Comparison of ENCODE assay signal across 15 mouse cellular contexts in genomic region chr4:83353949-83354348, GRCm38 (mm10). TPM values are rescaled to one million over a fixed set of nuclear protein-coding genes. Genes with fewer than 3 reads are reported as not detected.
A peak's percentile ranks its signal among the peaks of the same experiment; 100 is the strongest.
DNase-seq lines count a peak whose midpoint lies in the region; ATAC-seq and TF ChIP-seq lines count a peak whose summit lies in the region.
"Had no signal": no experiment of that assay in that cellular context is flagged by ENCODE, and none has a peak within 500 bp of the region (broad histone marks: within the 10 kb centered on the region; RNA-seq: fewer than 3 reads in every experiment).

No protein-coding gene starts in this region.

- no peaks in the 10 kb centered on the region for H3K9me3 ChIP-seq in heart, embryonic 15.5 days (replicated peaks)
- no peaks in the 10 kb centered on the region for H3K9me3 ChIP-seq in hindbrain, postnatal 0 days (ENCODE audit: low read length)
- H3K9me3 ChIP-seq: hindbrain, embryonic 13.5 days had no signal

- H3K4me3 ChIP-seq in heart, embryonic 15.5 days = no peak overlapping the region
- H3K4me3 ChIP-seq in myocyte = no peak overlapping the region
- no peak overlapping the region for H3K4me3 ChIP-seq in hindbrain, postnatal 0 days (ENCODE audit: low read length)
- H3K4me3 ChIP-seq: hindbrain, embryonic 13.5 days had no signal

- peak overlapping the region; percentile 1; the same call in 1 of the 2 replicates for H3K4me2 ChIP-seq in heart, embryonic 15.5 days
- no peak overlapping the region for H3K4me2 ChIP-seq in myocyte (ENCODE audit: low read depth)
- no peak overlapping the region for H3K4me2 ChIP-seq in hindbrain, postnatal 0 days (ENCODE audit: low read depth, low read length)
- H3K4me2 ChIP-seq: hindbrain, embryonic 13.5 days had no signal

- peaks cover 6% of the 10 kb centered on the region; the same call in 1 of the 2 replicates for H3K27me3 ChIP-seq in heart, embryonic 15.5 days
- H3K27me3 ChIP-seq in myocyte (ENCODE audit: control insufficient read depth, insufficient read depth, insufficient read length) = no peaks in the 10 kb centered on the region
- no peaks in the 10 kb centered on the region for H3K27me3 ChIP-seq in hindbrain, postnatal 0 days (ENCODE audit: insufficient read depth, low read length)
- H3K27me3 ChIP-seq: hindbrain, embryonic 13.5 days had no signal

- H3ac ChIP-seq in myocyte (ENCODE audit: control insufficient read depth, insufficient read length) = no peak overlapping the region

- TF ChIP-seq POLR2A in myocyte (IDR thresholded peaks at IDR 0.05; ENCODE audit: insufficient read length, low read depth) = no peak

- no peak overlapping the region for H3K27ac ChIP-seq in heart, embryonic 15.5 days
- H3K27ac ChIP-seq in hindbrain, postnatal 0 days = no peak overlapping the region
- H3K27ac ChIP-seq: hindbrain, embryonic 13.5 days had no signal

- no peak for TF ChIP-seq CTCF in hindbrain, postnatal 0 days (IDR thresholded peaks at IDR 0.05; ENCODE audit: low read depth)

- H3K36me3 ChIP-seq in heart, embryonic 15.5 days = no peaks in the 10 kb centered on the region
- no peaks in the 10 kb centered on the region for H3K36me3 ChIP-seq in myocyte (ENCODE audit: control insufficient read depth, insufficient read depth)
- H3K36me3 ChIP-seq in hindbrain, postnatal 0 days (ENCODE audit: insufficient read depth, low read length) = no peaks in the 10 kb centered on the region
- H3K36me3 ChIP-seq: hindbrain, embryonic 13.5 days had no signal

- DNase-seq in thymus, postnatal 0 days (ENCODE audit: low spot score) = peak; percentile 3
- no peak for DNase-seq in thymus, postnatal 10 days (ENCODE audit: low spot score in 2 of 2)
- DNase-seq in ZHBTc4 (ENCODE audit: low read depth, low spot score) = peak; percentile 47
- DNase-seq in hindbrain, postnatal 0 days (ENCODE audit: low spot score) = no peak
- DNase-seq in left cerebral cortex, adult 9 months (ENCODE audit: low spot score in 2 of 2) = no peak
- no peak for DNase-seq in kidney, postnatal 14 days
- DNase-seq: cerebellum, adult 11 months; embryo, embryonic 11 days; forebrain, postnatal 0 days; gastrocnemius, postnatal 10 days; layer of hippocampus, adult 9-11 months; thymus, adult 2 months had no signal

- no peak overlapping the region for H3K9ac ChIP-seq in heart, embryonic 15.5 days
- H3K9ac ChIP-seq in hindbrain, postnatal 0 days (replicated peaks; ENCODE audit: low read length) = no peak overlapping the region
- H3K9ac ChIP-seq: forebrain, postnatal 0 days; hindbrain, embryonic 13.5 days had no signal

- peaks cover 12% of the 10 kb centered on the region for H3K4me1 ChIP-seq in heart, embryonic 15.5 days (replicated peaks)
- H3K4me1 ChIP-seq in hindbrain, postnatal 0 days (ENCODE audit: insufficient read depth, low read length) = no peaks in the 10 kb centered on the region; the same call in 1 of the 2 replicates
- H3K4me1 ChIP-seq: hindbrain, embryonic 13.5 days had no signal

- no peak for ATAC-seq in heart, embryonic 15.5 days (replicated peaks; ENCODE audit: insufficient number of reproducible peaks, insufficient read depth, low FRiP score, low read depth)
- ATAC-seq in hindbrain, postnatal 0 days = no peak
- ATAC-seq: forebrain, postnatal 0 days had no signal

- WGBS in heart, embryonic 15.5 days = 16% methylated on average over 6 of the region's 6 CpGs
- 74% methylated on average over 6 of the region's 6 CpGs for WGBS in hindbrain, postnatal 0 days

- no peaks in the 10 kb centered on the region for H3K79me2 ChIP-seq in myocyte (ENCODE audit: control insufficient read depth, insufficient read depth)

TF ChIP-seq in myocyte, 11 proteins besides CTCF, POLR2A, EP300 and RAD21:
- no peak for TF ChIP-seq REST (IDR thresholded peaks at IDR 0.05; ENCODE audit: insufficient read depth, insufficient read length)
- TF ChIP-seq TCF3 (IDR thresholded peaks at IDR 0.05; ENCODE audit: insufficient read length, low read depth) = no peak
- TF ChIP-seq USF1 (IDR thresholded peaks at IDR 0.05; ENCODE audit: low read depth) = no peak
- TF ChIP-seq E2F4 (IDR thresholded peaks at IDR 0.05; ENCODE audit: insufficient read depth) = no peak
- no peak for TF ChIP-seq MAX (IDR thresholded peaks at IDR 0.05; ENCODE audit: low read depth)
- no peak for TF ChIP-seq CEBPB (IDR thresholded peaks at IDR 0.05; ENCODE audit: insufficient read depth, poor library complexity, severe bottlenecking)
- TF ChIP-seq POLR2AphosphoS2 (IDR thresholded peaks at IDR 0.05; ENCODE audit: insufficient read length, low read depth) = no peak
- TF ChIP-seq MYOD1 (IDR thresholded peaks at IDR 0.05; ENCODE audit: control insufficient read depth in 1 of 3, insufficient read length in 2 of 3, low read depth in 2 of 3) = peak in 2 of 3 experiments; percentile 51 to 73
- TF ChIP-seq TCF12 (IDR thresholded peaks at IDR 0.05; ENCODE audit: insufficient read depth, poor library complexity, severe bottlenecking) = no peak
- no peak for TF ChIP-seq SRF (IDR thresholded peaks at IDR 0.05; ENCODE audit: control insufficient read depth, insufficient read length, low read depth)
- peak in 1 of 3 experiments; percentile 32 for TF ChIP-seq MYOG (IDR thresholded peaks at IDR 0.05; ENCODE audit: control insufficient read depth in 1 of 3, insufficient read depth in 1 of 3, insufficient read length in 2 of 3, low read depth in 2 of 3)
TF ChIP-seq in myocyte: peak in this region for 2.

RNA-seq across cellular contexts. Expression of gene Ttc39b, which starts 29.9 kb away (rescaled TPM):
- polyA plus RNA-seq in thymus, postnatal 0 days (2015; fragmentation: Nextera tagmentation; extraction: Ambion mirVana) = 2.4 and 2.6 TPM in 2 replicates
- 1.8 and 2.0 TPM in 2 replicates for polyA plus RNA-seq in heart, embryonic 15.5 days (2015; fragmentation: Nextera tagmentation; extraction: Ambion mirVana)
- 19.3 TPM for polyA plus RNA-seq in myocyte (2012; fragmentation: generic; extraction: Trizol)
- total RNA-seq in hindbrain, postnatal 0 days (2014; rRNA removed) = 15.2 and 16.0 TPM in 2 replicates
- 8.2 and 8.6 TPM in 2 replicates for polyA plus RNA-seq in hindbrain, postnatal 0 days (2015; fragmentation: Nextera tagmentation; extraction: Ambion mirVana)

Comparison
In these comparisons a context has a peak if more than half of its experiments do, and no peak if none do; other contexts are left out.
1. DNase-seq: peak in thymus, postnatal 0 days (single experiment) and ZHBTc4 (single experiment); none in thymus, postnatal 10 days (0 of 2), hindbrain, postnatal 0 days (single experiment), left cerebral cortex, adult 9 months (0 of 2) and kidney, postnatal 14 days (single experiment).